Mouse (Mus musculus): ENCODE measurements around the gene Kctd12b.
"Not testable (repeated sequence)": the region's sequence is repeated elsewhere in the genome, so short reads cannot be mapped to it uniquely, and the experiment has no call there.

The Kctd12b gene

DNA sequence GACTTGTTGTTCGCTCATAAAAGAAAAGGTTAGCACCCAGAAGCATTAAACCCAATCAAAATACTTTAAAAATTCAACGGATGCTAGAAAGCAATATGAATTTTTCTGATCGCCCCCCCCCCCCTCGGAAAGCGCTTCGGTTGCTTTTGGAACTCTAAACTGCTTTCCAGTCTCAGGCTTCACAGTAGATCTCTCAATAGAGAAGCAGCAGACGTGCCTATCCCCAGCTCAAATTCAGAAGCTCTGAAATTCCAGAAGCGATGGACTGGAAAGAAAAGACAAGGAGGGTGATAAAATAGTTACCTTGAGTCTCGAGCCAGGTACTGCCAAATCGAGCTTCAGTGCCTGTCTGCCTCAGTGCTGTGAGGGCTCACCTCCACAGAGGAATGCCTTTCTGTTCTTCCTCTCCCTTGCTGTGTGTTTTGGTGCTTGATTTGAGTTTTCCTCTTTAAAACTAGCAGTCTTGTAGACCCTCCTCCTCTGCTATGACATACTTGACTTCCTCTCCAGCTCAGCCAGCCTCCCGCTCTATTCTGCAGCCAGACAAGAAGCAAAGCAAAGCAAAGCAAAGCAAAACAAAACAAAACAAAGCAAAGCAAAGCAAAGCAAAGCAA lies at the start of gene Kctd12b:
Kctd12b (minus strand) TSS at position 610 of the 614 bp plus-strand sequence.
- CTCF ChIA-PET = interaction anchor here (0.6 kb wide), 3 partner anchors 114 to 1617 kb away, joined by 3 to 18 read pairs (median 6); no protein-coding TSS in a partner anchor

DNA sequence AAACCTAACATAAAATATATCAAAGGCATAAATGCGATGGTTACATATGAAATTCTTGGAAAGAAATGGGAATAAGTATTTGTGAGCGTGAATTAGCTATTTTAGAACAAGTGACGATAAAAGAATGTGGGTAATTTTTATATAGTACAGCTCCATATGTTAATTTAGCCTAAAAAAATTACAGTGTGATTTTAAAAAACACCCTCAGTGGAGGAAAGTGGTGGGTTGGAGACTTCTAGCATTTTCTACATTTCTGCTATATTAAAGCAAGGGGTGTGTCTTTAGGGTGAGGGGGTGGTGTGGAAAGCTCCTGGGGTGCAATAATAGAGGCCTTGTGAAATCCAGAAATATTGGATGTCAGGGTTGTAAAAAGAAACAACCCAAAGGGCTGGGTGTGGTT lies 46.3 kb upstream of the Kctd12b start:
- CTCF ChIA-PET = no interaction called here

DNA sequence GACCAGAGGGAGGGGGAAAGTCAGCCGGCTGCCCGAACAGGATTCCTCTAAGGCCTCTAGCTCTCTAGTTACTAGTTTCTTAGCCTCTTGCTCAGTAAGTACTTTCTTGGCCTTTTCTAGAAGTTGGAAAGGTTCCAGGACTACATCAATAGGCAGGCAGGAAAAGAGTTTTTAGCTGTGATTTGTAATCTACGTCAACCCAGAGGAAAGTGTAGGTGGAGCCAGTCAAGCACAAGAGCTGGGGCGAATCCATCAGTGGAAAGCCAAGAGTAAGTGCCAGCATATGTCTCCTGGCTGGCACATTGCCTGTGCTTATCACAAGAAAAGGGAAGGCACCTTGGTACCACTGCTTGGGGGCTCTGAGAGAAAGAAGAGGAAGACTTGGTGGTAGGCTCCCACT lies 39.5 kb upstream of the Kctd12b start:
- CTCF ChIA-PET = no interaction called here

DNA sequence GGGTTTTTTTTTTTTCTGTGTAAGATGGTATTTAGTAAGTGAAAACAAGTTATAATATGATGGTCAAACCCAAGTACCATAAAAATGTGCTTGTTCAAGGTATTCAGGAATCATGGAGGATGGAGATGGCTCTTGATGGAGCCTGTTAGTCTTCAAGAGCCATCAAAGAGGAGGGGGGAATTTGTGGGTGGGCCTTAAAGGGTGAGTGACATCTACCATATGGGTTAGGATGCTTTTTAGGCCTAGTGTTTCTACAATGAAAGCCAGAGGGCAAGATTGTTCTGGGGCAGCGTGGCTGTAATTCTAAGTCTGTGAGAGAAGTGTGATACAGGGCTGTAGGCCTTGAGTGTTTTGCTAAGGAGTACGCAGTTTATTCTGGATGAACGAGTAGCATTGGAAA lies 28.2 kb upstream of the Kctd12b start:
- CTCF ChIA-PET = no interaction called here

DNA sequence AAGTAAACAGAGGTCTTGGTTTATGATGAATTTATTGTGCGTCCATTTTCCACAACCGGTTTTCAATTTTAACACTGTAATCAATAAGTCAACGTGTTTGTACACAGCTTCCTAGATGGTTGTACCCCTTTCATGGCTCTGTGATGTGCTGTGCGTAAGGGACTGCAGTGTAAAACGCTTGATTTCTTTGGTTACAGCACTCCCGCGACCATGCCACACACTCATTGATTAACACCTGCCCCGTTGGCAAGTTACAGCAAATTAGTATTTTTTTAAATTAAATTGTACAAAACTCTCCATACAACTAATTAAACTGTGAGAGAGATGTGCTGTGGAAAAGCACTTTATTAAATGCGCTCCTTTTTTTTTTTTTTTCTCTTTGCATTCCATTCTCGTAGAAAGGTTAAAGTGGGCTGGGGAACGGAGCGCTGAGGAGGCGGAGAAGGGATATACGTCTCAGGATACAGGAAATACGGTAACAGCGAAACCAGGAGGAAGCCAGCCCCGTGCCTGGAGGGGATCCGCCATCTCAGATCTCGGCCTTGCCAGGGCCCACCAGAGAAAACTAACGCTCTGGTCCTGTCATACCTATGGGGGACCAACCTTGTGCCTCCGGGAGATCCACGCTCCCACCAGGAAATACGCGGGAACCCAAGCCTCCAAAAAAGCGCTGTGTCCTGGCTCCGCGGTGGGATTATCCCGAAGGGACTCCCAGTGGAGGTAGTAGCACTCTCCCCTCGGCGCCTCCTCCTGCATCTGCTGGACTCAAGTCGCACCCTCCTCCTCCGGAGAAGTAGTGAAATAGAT lies 27.1 kb upstream of the Kctd12b start, which contains the start of gene Nbdy:
Nbdy (plus strand) TSS at position 481 of the 807 bp plus-strand sequence.
- CTCF ChIA-PET = no interaction called here

DNA sequence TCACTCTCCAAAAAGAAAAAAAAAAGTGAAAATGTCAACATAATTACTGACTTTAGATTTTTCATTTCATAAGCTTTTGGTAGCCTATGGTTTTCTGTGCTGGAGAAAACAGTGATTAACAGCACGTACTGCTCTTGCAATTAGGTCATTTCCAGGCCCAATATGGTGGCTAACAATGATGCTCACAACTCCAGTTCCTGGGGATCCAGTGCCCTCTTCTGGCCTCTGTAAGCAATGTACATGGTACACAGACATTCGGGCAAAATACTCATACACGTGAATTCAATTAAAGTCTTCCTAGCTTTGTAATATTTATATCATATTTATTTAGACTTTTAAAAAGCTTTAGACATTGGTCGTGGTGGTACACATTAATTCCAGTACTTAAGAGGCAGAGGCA lies 23.4 kb upstream of the Kctd12b start:
- CTCF ChIA-PET = no interaction called here

DNA sequence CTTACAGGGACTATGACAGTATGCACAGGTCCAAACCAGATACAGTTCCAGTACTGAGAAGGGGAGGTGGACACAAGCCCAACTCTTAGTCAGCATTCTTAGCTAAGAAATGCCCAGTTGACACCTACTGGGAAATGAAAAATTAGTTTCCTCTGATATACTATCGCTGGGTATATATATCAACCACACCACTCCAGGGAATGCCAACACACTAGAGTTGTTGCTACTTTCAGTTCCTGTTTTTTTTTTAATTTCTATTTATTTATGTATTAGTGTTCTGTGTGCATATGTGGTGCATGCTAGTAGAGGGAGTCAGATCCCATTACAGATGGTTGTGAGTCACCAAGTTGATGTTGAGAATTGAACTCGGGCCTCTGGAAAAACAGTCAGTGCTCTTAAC lies 20.5 kb upstream of the Kctd12b start:
- CTCF ChIA-PET = no interaction called here

DNA sequence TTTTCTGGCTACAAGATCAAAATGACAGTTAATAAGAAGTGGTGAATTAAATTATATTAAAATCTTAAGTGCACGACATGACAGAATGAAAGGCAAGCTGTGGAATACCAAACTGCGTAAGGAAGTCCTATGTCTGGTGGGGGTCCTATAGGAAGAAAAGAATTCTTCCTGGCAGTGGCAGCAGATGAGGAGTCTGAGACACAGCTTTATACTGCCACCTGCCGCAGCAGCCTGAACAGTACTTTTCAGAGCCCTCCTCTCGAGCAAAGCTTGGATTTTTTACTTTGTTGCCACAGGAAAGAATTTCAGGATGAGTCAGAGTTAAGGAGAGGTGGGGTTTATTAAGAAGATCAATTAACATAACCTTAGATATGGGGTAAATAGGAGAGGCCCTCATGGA lies 11.5 kb upstream of the Kctd12b start:
- CTCF ChIA-PET = no interaction called here

DNA sequence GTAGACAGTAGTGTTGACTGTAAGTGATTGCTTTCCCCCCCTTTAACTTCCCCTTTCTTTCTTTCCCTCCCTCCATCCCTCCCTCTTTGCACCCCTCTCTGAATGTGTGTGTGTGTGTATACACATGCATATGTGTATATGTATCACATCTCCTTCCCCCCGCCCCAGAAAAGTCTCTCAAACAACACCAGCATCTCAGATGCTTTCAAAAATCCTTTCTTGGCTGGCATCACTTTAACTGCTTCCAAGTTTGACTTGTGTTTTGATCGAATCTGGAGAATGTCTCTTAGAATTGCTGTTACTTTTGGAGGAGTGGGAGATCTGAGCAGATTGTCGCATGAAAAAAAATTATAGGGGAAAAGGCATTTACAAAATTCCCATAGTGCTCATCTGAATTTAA lies 4.3 kb upstream of the Kctd12b start:
- CTCF ChIA-PET = no interaction called here

DNA sequence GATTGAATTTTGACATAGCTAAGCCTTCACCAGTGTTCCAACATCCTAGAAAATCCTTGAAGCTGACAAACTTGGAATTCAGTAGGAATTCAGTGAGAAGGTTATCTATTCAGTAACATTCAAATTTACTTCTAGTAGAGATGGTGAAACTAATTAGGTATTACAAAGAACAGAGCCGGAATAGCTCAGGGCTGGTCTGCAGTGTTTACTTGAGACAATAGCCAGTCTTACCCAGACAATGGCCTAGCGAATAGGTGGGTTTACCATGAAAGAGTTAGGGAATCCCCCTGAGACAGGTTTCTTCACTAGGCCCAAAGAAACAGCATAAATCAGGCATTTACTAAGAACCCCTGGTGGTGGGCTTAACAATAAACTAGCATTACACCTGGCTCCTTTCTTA lies 28.0 kb downstream of the Kctd12b start:
- CTCF ChIA-PET = not testable (repeated sequence)

DNA sequence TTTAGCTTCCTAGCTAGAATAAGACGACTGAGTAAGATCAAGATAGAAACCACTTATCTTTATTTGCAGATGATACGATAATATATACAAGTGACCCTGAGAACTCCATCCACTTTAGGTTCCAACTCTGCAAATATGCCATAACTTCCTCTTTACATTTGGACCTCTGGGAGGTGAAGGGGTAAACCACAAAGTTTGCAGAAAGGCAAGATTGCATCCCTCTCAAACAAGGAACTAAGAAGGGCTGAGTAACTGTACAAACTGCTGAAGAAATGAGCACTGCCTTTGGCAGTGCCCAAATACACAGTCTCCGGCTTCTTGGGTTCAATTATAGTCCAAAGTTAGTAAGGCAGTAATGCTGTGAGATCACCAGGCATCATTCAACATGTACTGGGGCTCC lies 31.3 kb downstream of the Kctd12b start:
- CTCF ChIA-PET = no interaction called here

DNA sequence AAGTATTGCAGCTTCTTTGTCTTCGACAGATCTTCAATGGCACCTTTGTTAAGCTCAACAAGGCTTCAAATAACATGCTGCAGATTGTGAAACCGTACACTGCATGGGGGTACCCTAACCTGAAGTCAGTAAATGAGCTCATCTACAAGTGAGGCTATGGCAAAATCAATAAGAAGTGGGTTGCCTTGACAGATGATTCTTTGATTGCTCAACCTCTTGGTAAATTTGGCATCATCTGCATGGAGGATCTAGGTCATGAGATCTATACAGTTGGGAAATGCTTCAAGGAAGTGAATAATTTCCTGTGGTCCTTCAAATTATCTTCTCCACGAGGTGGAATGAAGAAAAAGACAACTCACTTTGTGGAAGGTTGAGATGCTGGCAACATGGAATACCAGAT lies 39.2 kb downstream of the Kctd12b start:
- CTCF ChIA-PET = interaction anchor here (0.6 kb wide), 1 partner anchor 1835 kb away, joined by 7 read pairs; no protein-coding TSS in a partner anchor

DNA sequence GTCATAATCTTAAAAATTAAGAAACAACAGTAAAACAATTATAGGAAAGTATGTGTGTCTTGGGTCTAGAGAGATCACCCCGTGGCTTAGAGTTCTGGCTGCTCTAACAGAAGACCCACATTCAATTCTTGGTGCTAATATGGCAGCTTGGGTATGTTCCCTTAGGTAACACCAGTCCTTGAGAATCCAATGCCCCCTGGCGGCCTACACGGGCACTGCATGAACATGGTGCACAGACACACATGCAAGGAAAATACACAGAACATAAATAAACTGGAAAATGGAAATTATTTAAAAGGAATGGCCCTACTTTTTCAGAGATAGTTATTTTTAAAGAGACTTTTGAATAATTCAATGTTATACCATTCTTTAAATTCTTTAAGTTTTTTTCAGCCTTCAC lies 55.6 kb downstream of the Kctd12b start:
- CTCF ChIA-PET = no interaction called here

DNA sequence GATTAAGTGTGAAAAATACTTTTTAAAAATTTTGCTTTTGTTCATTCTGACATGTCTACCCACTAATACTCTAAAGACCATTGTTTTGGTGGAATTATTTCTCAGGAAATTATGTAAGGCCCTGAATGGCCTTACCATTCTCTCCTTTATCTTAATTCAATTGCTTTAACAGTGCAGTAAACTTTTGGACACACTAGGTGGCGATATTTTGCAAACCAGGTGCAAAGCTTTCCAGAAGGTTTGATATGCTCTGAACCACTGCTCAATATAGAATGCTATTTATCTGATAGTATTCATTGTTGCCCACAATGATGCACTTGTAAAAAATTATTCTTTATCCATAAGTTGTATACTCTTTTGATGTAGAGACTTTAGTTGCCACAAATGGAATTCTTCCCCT lies 59.9 kb downstream of the Kctd12b start:
- CTCF ChIA-PET = no interaction called here

All from spleen, embryonic (tissue).